Mouse (Mus musculus) midbrain, embryonic 13.5 days (tissue): ENCODE results near the gene Tfap2b. TPM values are rescaled to one million over a fixed set of nuclear protein-coding genes. Genes with fewer than 3 reads are reported as not detected.

Experiments
- ATAC-seq: fragments of 200-750 bp; cut with Nextera tagmentation; 2 replicates; pipeline ENCODE4 v1.8.0; 2017; ENCODE audit warnings: mild to moderate bottlenecking, moderate TSS enrichment, moderate library complexity
- H3K27ac ChIP-seq: fragments of 300-500 bp; sonication (generic); 2 replicates; pipeline ENCODE4 v1.5.1; 2015; ENCODE audit warnings: inconsistent platforms, mild to moderate bottlenecking, moderate library complexity
- H3K27me3 ChIP-seq: fragments of 300-500 bp; sonication (generic); 2 replicates; pipeline ENCODE4 v1.6.1; 2015; ENCODE audit warnings: mild to moderate bottlenecking, inconsistent platforms
- H3K36me3 ChIP-seq: fragments of 300-500 bp; sonication (generic); 2 replicates; pipeline ENCODE4 v1.6.1; 2015; ENCODE audit warnings: mild to moderate bottlenecking, inconsistent platforms
- H3K4me1 ChIP-seq: fragments of 300-500 bp; sonication (generic); replicated peaks from 2 replicates; pipeline ENCODE4 v1.6.1; 2015; ENCODE audit warnings: inconsistent platforms
- H3K4me2 ChIP-seq: fragments of 300-500 bp; sonication (generic); replicated peaks from 2 replicates; pipeline ENCODE4 v1.6.1; 2015; ENCODE audit warnings: moderate library complexity, mild to moderate bottlenecking, inconsistent platforms
- H3K4me3 ChIP-seq: fragments of 300-500 bp; sonication (generic); replicated peaks from 2 replicates; pipeline ENCODE4 v1.5.1; 2015; ENCODE audit warnings: mild to moderate bottlenecking, inconsistent platforms
- H3K9ac ChIP-seq: fragments of 300-500 bp; sonication (generic); replicated peaks from 2 replicates; pipeline ENCODE4 v1.6.1; 2015; ENCODE audit warnings: mild to moderate bottlenecking, inconsistent platforms
- H3K9me3 ChIP-seq: fragments of 300-500 bp; sonication (generic); 2 replicates; pipeline ENCODE4 v1.6.1; 2016; ENCODE audit warnings: mild to moderate bottlenecking, inconsistent platforms
- WGBS: fragments of 180-500 bp; shearing (Covaris S2); methylation state at CpG from one replicate; pipeline ENCODE4 v1.1.7; 2015; 5-methylcytosine and 5-hydroxymethylcytosine counted together
- polyA plus RNA-seq: library from polyadenylated mRNA; unstranded; fragments of >200 nt; fragmentation: Nextera tagmentation; extraction: Ambion mirVana; gene quantifications from 2 replicates; pipeline ENCODE4 v1.2.1, GENCODE M21; 2015

Tfap2b gene
- polyA plus RNA-seq, 1 experiment from 2014 or later, result 296 TPM

GRCm38 (mm10) chr1:19234432-19235205 lies 25.9 kb downstream of the Tfap2b start:
- no peak overlapping the region for H3K27ac ChIP-seq
- 0 out of 2 replicates have a peak overlapping the region, but pooled peaks have one; percentile 4 for H3K4me3 ChIP-seq
- H3K4me2 ChIP-seq, result 0 out of 2 replicates have a peak overlapping the region, but pooled peaks have one; percentile 15
- H3K27me3 ChIP-seq, result peaks cover 92% of the 10 kb centered on the region
- under 1% methylated on average over 31 of the region's 31 CpGs for WGBS
- H3K9me3 ChIP-seq, result no peaks in the 10 kb centered on the region
- ATAC-seq, result no peak
- no peak overlapping the region for H3K9ac ChIP-seq
- H3K4me1 ChIP-seq, result 0 out of 2 replicates have a peak, but pooled peaks cover 3% of the 10 kb centered on the region
- H3K36me3 ChIP-seq, result no peaks in the 10 kb centered on the region

DNA sequence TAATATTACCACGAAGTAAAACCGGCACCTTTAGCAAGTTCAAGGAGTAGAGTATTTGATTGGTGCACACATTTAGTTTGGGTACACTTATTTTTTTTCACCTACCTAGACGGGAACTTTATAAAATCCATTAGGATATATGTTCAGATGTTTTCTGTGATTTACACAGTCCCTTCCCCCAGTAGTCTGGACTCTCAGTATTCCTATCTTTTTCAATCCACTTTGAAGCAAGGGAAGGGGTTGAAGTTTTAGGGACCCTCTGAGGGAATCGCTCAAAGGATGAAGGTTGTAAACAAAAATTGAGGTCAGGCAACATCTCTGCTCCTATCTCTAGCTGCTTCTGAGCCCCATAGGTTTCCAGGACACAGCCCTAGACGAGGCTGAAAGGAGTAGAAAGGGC lies 27.3 kb downstream of the Tfap2b start:
- Histone ChIP-seq H3K4me3 (no peak overlapping the region), H3K9ac (no peak overlapping the region), H3K27ac (peak overlapping the region; percentile 70), H3K4me1 (peaks cover 6% of the 10 kb centered on the region; the same call in 1 of the 2 replicates), H3K27me3 (peaks cover 93% of the 10 kb centered on the region), H3K9me3 (no peaks in the 10 kb centered on the region), H3K36me3 (no peaks in the 10 kb centered on the region), H3K4me2 (no peak overlapping the region)
- WGBS, result 3% methylated on average over 5 of the region's 5 CpGs
- no peak for ATAC-seq

- H3K36me3 ChIP-seq, result no peaks in the 10 kb centered on the region
- H3K27ac ChIP-seq, result peak overlapping the region; percentile 70
- 0% methylated on average over 21 of the region's 21 CpGs for WGBS
- H3K4me3 ChIP-seq, result no peak overlapping the region
- H3K9me3 ChIP-seq, result no peaks in the 10 kb centered on the region
- H3K4me2 ChIP-seq, result no peak overlapping the region
- peaks cover 11% of the 10 kb centered on the region; the same call in 1 of the 2 replicates for H3K4me1 ChIP-seq
- H3K27me3 ChIP-seq, result peaks cover 93% of the 10 kb centered on the region
- no peak overlapping the region for H3K9ac ChIP-seq
- ATAC-seq, result no peak
Measured at GRCm38 (mm10) chr1:19236591-19236990, 27.9 kb downstream of the Tfap2b start.

DNA sequence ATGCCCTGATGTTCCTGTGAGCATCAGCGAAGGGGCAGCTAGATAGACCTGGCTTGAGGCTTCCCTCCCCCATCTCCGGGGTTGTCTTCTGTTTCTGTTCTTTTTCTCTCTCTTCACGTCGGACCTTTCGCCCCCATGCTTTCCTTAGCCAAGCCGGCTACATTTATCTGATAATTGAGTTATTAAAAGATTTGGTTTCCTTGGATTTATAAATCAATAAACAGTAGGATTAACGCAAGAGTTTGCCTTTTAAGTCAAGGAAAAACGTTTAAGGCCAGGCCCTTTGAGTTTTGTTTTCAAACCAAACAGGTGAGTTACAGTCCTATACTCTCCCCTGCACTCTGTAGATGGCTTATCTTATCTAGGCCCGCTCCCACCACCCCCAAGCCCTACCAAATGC lies 28.3 kb downstream of the Tfap2b start:
- H3K4me2 ChIP-seq, result no peak overlapping the region
- under 1% methylated on average over 9 of the region's 9 CpGs for WGBS

GRCm38 (mm10) chr1:19237721-19238410 lies 29.2 kb downstream of the Tfap2b start:
- Histone ChIP-seq H3K27me3 (peaks cover 92% of the 10 kb centered on the region), H3K36me3 (no peaks in the 10 kb centered on the region), H3K9me3 (no peaks in the 10 kb centered on the region), H3K4me2 (no peak overlapping the region), H3K4me1 (peaks cover 15% of the 10 kb centered on the region; the same call in 1 of the 2 replicates), H3K9ac (no peak overlapping the region), H3K27ac (no peak overlapping the region), H3K4me3 (no peak overlapping the region)
- WGBS, result 5% methylated on average over 8 of the region's 8 CpGs
- no peak for ATAC-seq

More for the DNA sequence above, 28.3 kb downstream of the Tfap2b start:
- Histone ChIP-seq H3K27ac (peak overlapping the region; percentile 70; the same call in 1 of the 2 replicates), H3K36me3 (no peaks in the 10 kb centered on the region), H3K9ac (no peak overlapping the region), H3K9me3 (no peaks in the 10 kb centered on the region), H3K27me3 (peaks cover 92% of the 10 kb centered on the region), H3K4me1 (peaks cover 15% of the 10 kb centered on the region; the same call in 1 of the 2 replicates), H3K4me3 (no peak overlapping the region)
- ATAC-seq, result no peak

DNA sequence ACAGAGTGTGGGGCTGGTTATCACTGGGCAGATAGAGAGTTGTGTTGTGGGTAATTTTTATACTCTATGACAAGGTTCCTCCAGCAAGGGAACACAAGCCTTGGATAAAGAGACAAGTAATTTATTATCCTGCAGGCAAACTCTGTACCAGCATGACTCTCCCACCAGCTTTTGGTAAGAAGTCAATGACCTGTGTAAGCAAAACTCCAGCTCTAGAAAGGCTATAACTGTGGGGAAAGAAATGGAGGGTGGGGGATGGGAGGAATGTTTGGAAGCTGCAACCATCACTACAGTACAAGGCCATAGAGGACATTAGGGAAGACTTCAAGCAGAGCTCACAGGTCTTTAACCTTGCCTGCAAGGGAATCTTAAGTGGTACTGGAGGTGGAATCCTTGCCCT lies 31.3 kb downstream of the Tfap2b start:
- no peak overlapping the region for H3K4me2 ChIP-seq
- peak overlapping the region; percentile 51; the same call in 1 of the 2 replicates for H3K27ac ChIP-seq
- peaks cover 93% of the 10 kb centered on the region for H3K27me3 ChIP-seq
- no peaks in the 10 kb centered on the region for H3K36me3 ChIP-seq
- H3K4me1 ChIP-seq, result peaks cover 24% of the 10 kb centered on the region
- H3K9ac ChIP-seq, result no peak overlapping the region
- H3K4me3 ChIP-seq, result no peak overlapping the region
- no peak for ATAC-seq
- no peaks in the 10 kb centered on the region for H3K9me3 ChIP-seq

DNA sequence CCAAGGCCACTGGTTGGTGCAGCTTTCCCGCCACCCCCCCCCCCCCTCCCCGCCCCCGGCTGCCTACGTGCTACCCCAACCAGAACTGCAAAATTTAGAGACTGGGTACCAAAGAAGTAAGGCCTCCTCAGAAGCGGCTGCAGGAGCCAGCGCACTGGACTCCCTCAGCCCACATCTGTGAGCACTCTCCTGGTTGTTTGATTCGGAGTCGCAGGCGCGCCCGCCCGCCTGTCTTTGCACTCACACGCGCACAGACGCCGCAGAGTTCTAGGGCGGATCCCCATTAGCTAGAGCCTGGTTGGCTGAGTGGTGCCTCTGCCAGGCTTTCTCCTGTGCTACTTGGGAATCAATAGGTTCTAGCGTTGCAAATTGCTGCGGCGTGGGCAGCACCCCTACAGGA lies 32.6 kb downstream of the Tfap2b start:
- peak overlapping the region; percentile 51; the same call in 1 of the 2 replicates for H3K27ac ChIP-seq
- peaks cover 86% of the 10 kb centered on the region for H3K27me3 ChIP-seq
- no peaks in the 10 kb centered on the region for H3K9me3 ChIP-seq
- H3K9ac ChIP-seq, result no peak overlapping the region
- ATAC-seq, result peak; percentile 48; the same call in 1 of the 2 replicates
- peak overlapping the region; percentile 8; the same call in 1 of the 2 replicates for H3K4me3 ChIP-seq
- peak overlapping the region; percentile 37 for H3K4me2 ChIP-seq
- H3K4me1 ChIP-seq, result peaks cover 31% of the 10 kb centered on the region
- 0% methylated on average over 20 of the region's 20 CpGs for WGBS
- no peaks in the 10 kb centered on the region for H3K36me3 ChIP-seq

DNA sequence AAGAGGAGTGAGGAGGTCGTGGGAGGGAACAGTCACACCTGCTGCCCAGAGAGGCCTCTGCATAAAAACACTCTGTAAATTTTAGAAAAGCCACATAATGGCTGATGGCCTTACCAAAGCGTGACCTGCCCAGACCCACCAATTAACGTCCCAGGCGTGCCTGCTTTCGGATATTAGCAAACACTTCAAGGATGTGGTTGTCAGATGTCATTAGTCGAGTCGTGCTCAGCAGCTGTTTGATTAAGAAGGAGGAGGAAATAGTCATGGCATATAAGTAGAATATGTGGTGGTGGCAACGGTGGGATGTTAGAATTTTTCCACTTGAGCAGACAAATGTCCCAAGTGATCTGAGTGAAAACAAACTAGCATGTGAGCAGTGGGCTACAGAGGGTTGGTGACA lies 33.3 kb downstream of the Tfap2b start:
- Histone ChIP-seq H3K9ac (no peak overlapping the region), H3K4me2 (no peak overlapping the region), H3K4me3 (no peak overlapping the region), H3K9me3 (no peaks in the 10 kb centered on the region), H3K4me1 (peaks cover 29% of the 10 kb centered on the region), H3K27ac (no peak overlapping the region), H3K36me3 (no peaks in the 10 kb centered on the region), H3K27me3 (peaks cover 84% of the 10 kb centered on the region)
- WGBS, result 2% methylated on average over 8 of the region's 8 CpGs
- ATAC-seq, result no peak

DNA sequence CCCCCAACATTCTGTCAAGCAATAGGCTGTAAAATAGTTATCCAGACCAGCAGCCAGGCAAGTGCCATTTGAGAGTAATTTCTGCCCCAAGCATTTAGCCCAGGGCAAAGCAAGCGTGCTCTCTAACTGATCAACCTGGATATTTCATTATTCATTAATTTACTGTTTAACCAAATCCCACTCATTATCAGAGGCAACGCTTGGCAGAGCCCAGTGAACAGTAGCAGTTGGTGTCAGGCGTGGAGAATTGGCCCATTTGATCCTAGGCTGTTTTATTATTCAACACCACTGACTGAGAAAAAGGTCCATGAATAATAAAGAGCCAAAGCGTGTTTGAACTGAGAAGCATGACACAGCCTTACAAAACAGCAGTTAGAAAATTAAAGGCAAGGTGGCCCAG lies 36.3 kb downstream of the Tfap2b start:
- Histone ChIP-seq H3K4me3 (no peak overlapping the region), H3K4me2 (no peak overlapping the region), H3K9ac (no peak overlapping the region), H3K36me3 (no peaks in the 10 kb centered on the region), H3K9me3 (no peaks in the 10 kb centered on the region), H3K27ac (no peak overlapping the region), H3K27me3 (peaks cover 73% of the 10 kb centered on the region), H3K4me1 (peaks cover 29% of the 10 kb centered on the region)
- WGBS, result 8% methylated on average over 4 of the region's 4 CpGs
- ATAC-seq, result peak; percentile 93

DNA sequence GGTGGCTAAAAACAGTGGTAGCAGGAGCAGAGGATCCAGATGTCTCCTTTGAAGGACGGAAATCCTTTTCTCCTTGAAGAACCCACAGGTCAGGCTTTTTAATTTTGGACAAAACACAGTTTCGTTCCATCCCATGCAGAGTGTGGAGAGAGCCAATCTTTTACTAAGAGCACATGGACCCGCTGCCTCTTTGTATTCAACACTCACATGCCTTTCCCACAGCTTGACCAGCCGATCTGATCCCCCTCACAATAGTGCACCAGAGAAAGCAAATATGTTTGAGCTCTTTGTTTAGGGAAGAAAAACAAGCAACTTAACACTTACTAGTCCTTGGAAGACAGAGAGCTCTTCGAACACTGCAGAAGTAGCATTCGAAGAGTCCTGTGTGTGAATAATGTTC lies 42.6 kb downstream of the Tfap2b start:
- no peak overlapping the region for H3K4me3 ChIP-seq

GRCm38 (mm10) chr1:19269596-19269995 lies 60.9 kb downstream of the Tfap2b start:
- Histone ChIP-seq H3K9ac (no peak overlapping the region), H3K9me3 (no peaks in the 10 kb centered on the region), H3K4me2 (no peak overlapping the region), H3K27me3 (no peaks in the 10 kb centered on the region), H3K27ac (no peak overlapping the region), H3K4me3 (no peak overlapping the region), H3K4me1 (no peaks in the 10 kb centered on the region), H3K36me3 (no peaks in the 10 kb centered on the region)
- ATAC-seq, result no peak
- 94% methylated on average over 1 of the region's 1 CpGs for WGBS

More for the DNA sequence above, 42.6 kb downstream of the Tfap2b start:
- no peak overlapping the region for H3K9ac ChIP-seq
- H3K27ac ChIP-seq, result no peak overlapping the region
- peaks cover 6% of the 10 kb centered on the region; the same call in 1 of the 2 replicates for H3K4me1 ChIP-seq
- 13% methylated on average over 6 of the region's 6 CpGs for WGBS
- no peak overlapping the region for H3K4me2 ChIP-seq
- no peaks in the 10 kb centered on the region for H3K9me3 ChIP-seq
- 0 out of 2 replicates have a peak, but pooled peaks have one; percentile 65 for ATAC-seq
- H3K27me3 ChIP-seq, result peaks cover 50% of the 10 kb centered on the region
- no peaks in the 10 kb centered on the region for H3K36me3 ChIP-seq
